ENCODE assay signal across 26 mouse cellular contexts in the genomic region with DNA sequence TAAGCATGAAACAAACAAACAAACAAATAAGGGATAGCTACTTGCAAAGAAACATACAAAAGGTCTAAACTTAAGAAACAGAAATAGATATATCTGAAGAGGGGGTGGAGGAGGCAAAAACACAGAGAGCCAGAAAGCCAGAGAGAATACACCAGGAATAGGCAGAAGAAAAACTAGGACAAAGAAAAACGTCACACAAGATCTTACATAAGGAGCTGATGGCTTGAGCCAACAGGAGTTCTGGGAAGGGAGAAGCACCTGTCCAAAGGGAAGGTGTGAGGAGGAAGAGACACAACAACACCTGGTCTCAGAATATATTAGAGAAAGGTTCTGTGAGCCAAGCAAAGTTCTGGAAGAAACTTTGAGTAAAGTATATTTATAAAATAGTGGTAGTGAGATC.
DNase-seq lines count a peak whose midpoint lies in the region; TF ChIP-seq lines count a peak whose summit lies in the region.
"Had no signal": no experiment of that assay in that cellular context is flagged by ENCODE, and none has a peak within 500 bp of the region (broad histone marks: within the 10 kb centered on the region; RNA-seq: fewer than 3 reads in every experiment).

No protein-coding gene starts in this region.

- H3K4me3 ChIP-seq in left cerebral cortex, adult 2 months = no peak overlapping the region
- H3K4me3 ChIP-seq: embryonic facial prominence, embryonic 10.5 days; embryonic facial prominence, embryonic 13.5 days; erythroblast, embryonic 14.5 days; forebrain, embryonic 12.5 days; forebrain, embryonic 15.5 days; heart, adult 2 months; heart, embryonic 10.5 days; heart, embryonic 13.5 days; hindbrain, embryonic 15.5 days had no signal

- no peak for TF ChIP-seq CTCF in left cerebral cortex, adult 2 months (IDR thresholded peaks at IDR 0.05)

- H3K27ac ChIP-seq in left cerebral cortex, adult 2 months = peak overlapping the region; percentile 76
- H3K27ac ChIP-seq: embryonic facial prominence, embryonic 10.5 days; embryonic facial prominence, embryonic 13.5 days; forebrain, embryonic 12.5 days; forebrain, embryonic 15.5 days; heart, adult 2 months; heart, embryonic 10.5 days; heart, embryonic 13.5 days; hindbrain, embryonic 15.5 days had no signal

- intact Hi-C loops in left cerebral cortex, adult 2 months (cut with DNase I) = loop anchor here (1.0 kb wide), 1 partner anchor 66 kb away; no protein-coding TSS in a partner anchor
- intact Hi-C loops in left cerebral cortex, postnatal 10 days (cut with DNase I) = no loop called here

- peak; percentile 12 to 34 for DNase-seq in frontal cortex, adult 2 months (ENCODE audit: extremely low spot score in 1 of 2, low spot score in 1 of 2)
- DNase-seq in frontal cortex, postnatal 14 days (ENCODE audit: low spot score in 2 of 2) = no peak
- DNase-seq in left cerebral cortex, adult 2 months (ENCODE audit: extremely low spot score in 1 of 2, low spot score in 2 of 2) = peak in 1 of 2 experiments; percentile 16
- no peak for DNase-seq in left cerebral cortex, postnatal 10 days (ENCODE audit: extremely low spot score in 1 of 2, low spot score in 2 of 2)
- DNase-seq in brain, adult 2 months (ENCODE audit: low read depth, low spot score) = peak; percentile 71
- DNase-seq in embryo, embryonic 10.5 days (ENCODE audit: low spot score) = no peak
- DNase-seq: adrenal gland, postnatal 10 days; adrenal gland, postnatal 36 days; B cell, adult 2 months; cerebellum, adult 11 months; cerebellum, adult 9-11 months; cerebellum, postnatal 25 days; embryo, embryonic 11 days; gastrocnemius, postnatal 10 days; gastrocnemius, postnatal 36 days; heart, adult 2 months; heart, postnatal 14 days; heart, postnatal 4 days had no signal

Comparison
In these comparisons a context has a peak if more than half of its experiments do, and no peak if none do; other contexts are left out.
1. DNase-seq: peak in frontal cortex, adult 2 months (2 of 2) and brain, adult 2 months (single experiment); none in frontal cortex, postnatal 14 days (0 of 2), left cerebral cortex, postnatal 10 days (0 of 2) and embryo, embryonic 10.5 days (single experiment).